Mouse (Mus musculus): ENCODE measurements around the gene Clec4f. TPM values are rescaled to one million over a fixed set of nuclear protein-coding genes. Genes with fewer than 3 reads are reported as not detected.
A peak's percentile ranks its signal among the peaks of the same experiment; 100 is the strongest.

The Clec4f gene
- not detected for total RNA-seq (2021)

GRCm38 (mm10) chr6:83656087-83656486 lies at the start of gene Clec4f:
TSS of gene Clec4f (minus strand) at chr6:83656187.
- DNase-seq (ENCODE audit: extremely low spot score in 1 of 2, low spot score in 1 of 2), result no peak

GRCm38 (mm10) chr6:83704701-83705100 lies 48.7 kb upstream of the Clec4f start:
- DNase-seq (ENCODE audit: extremely low spot score in 1 of 2, low spot score in 1 of 2), result no peak

DNA sequence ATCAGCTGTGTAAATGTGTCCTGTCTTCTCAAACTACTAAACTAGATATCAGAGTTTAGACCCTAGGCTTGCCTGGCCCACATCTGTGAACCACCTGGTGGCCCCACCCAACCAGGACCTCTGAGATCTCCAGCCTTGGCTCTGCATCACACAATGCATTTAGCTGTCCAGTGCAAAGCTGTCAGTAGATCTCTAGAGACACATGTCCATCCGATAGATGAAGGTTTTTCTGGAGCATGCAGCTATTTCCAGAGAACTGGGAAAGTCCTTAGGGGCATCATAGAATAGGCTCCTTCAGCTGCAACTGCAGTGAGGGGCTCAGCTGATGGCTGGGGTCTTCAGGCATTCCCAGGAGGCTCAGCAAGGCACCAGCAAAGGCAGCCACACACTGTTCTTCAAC lies 48.3 kb upstream of the Clec4f start:
- no peak for DNase-seq (ENCODE audit: extremely low spot score in 1 of 2, low spot score in 1 of 2)

DNA sequence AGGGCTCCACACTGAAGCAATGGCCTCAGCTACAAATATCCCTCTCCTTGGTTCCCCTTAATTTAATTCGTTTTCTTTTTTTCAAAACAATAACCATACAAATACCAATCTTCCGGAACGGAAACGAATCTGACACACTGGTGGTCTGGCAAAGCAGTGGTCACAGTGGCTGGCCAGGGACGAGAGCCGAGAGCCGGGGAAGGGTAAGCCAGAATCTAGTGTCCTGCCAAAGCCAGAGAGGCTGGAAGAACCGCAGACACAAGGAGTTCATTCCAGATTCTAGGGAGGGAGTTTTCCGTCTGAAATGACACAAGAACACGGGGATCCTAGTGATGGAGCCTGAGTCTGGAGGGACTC lies 47.7 kb upstream of the Clec4f start:
- DNase-seq (ENCODE audit: extremely low spot score in 1 of 2, low spot score in 1 of 2), result no peak

- no peak for DNase-seq (ENCODE audit: extremely low spot score in 1 of 2, low spot score in 1 of 2)
Measured at GRCm38 (mm10) chr6:83703000-83703721, 47.2 kb upstream of the Clec4f start.

DNA sequence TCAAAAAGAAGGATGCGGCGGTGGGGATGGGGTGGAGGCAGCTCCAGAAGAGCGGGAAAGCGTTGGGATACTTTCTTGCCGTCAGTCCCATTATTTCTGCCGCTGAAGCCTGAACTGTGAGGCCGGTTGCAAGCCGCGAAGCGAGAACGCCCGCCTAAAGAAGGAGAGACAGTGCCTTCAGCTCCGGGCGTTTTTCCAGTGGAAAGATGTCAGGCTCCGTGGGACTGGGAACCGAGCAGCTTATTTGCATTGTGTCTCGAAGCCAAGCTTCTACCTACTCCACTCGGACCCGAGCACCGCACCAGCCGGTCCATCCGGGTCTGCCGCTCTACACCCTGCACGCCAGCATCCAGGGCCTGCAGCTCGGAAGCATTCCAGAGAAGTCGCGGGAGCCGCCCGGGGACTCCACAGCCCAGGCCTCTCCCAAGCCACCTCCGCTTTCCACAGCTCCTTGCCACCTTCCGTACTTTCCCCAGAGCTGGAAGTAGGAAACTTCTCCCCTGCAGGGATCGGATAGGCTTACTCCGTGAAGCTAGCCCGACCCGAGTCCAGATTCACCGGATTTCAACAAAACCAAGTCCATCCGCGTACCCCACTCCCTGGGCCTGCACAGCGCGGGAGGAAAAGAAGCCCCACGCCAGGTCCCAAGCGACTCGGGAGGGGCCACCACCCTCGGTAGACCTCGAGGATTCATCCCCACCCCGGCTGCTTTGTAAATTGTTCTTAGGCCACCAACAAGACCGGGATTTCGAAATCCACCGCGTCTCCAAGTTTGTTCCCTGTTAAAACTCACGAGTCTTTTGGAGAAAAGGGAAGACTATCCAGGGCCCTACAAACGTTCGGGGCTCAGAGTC lies 46.4 kb upstream of the Clec4f start:
- no peak for DNase-seq (ENCODE audit: extremely low spot score in 1 of 2, low spot score in 1 of 2)

- no peak for DNase-seq (ENCODE audit: extremely low spot score in 1 of 2, low spot score in 1 of 2)
Measured at GRCm38 (mm10) chr6:83701001-83701400, 45.0 kb upstream of the Clec4f start.

DNA sequence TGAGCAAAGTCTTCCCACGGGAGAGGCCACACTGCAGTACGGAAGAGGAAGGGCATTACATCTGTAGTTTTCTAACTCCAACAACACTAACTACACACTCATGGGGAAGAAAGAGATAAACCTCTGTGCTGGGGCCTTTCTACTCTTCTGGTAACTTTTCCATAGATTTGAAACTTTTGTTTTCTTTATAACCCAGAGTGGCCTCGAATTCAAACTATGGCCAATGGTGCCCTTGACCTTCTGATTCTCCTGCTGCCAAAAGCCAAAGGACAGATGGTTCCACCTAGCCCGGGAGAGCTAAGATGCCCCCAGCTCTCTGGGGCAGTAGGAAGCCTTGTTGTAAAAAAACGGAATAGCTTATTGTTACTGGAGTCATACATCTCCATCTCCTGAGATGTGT lies 44.0 kb upstream of the Clec4f start:
- DNase-seq (ENCODE audit: extremely low spot score in 1 of 2, low spot score in 1 of 2), result no peak

DNA sequence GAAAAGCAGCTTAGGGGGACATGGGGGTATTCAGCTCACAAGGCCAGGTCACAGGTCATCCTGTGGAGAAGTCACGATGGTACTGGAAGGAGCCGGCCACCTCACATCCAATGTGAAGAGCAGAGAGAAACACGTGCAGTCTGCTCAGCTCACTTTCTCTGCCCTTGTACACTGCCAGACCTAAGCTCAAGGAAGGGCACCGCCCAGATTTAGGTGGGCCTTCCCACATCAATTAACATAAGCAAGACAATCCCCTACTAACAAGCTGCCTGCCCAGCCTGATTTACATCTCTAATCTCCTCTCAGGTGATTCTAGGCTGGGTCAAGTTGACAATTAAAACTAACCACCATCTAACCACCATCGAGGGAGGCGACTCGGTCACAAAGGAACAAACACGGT lies 41.9 kb upstream of the Clec4f start:
- DNase-seq (ENCODE audit: extremely low spot score in 1 of 2, low spot score in 1 of 2), result no peak

GRCm38 (mm10) chr6:83696684-83697083 lies 40.7 kb upstream of the Clec4f start:
- no peak for DNase-seq (ENCODE audit: extremely low spot score in 1 of 2, low spot score in 1 of 2)

DNA sequence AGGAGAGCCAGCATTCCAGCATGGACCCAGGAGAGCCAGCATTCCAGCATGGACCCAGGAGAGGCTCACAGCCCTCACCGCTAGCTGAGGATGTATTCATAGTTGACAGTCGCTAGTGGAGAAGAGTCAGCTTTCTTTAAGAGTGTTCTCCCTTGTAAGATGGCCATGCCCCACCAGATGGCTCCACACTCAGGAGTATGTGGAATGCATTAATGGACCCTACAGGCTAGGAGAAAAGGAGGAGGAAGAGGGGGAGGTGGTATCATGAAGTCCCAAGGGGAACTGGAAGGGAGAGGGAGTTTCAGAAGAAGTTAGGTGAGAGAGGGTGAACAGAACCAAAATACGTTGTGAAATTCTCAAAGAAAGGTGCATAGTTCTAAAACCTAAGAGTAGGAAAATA lies 39.7 kb upstream of the Clec4f start:
- DNase-seq (ENCODE audit: extremely low spot score in 1 of 2, low spot score in 1 of 2), result no peak

DNA sequence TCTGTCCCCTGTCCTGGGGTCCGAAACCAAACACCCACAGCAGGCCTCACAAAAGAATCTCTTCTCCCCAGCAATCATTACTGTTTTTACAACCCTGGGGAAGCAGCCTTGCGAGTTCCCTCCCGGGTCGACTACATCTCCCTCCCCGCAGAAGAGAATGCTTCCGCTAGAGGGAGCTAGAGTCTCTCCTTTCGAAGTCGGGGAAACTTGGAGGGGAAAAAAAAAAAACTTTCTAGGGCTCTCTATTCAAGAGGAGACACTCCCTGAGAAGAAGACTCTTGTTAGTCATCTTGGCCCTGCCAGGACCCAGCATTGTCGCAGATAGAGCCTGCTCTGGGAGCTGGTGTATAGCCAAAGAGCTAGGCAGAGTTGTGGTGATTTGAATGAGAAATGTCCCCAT lies 37.8 kb upstream of the Clec4f start:
- DNase-seq (ENCODE audit: extremely low spot score in 1 of 2, low spot score in 1 of 2), result peak in 1 of 2 experiments; percentile 52

GRCm38 (mm10) chr6:83692962-83693361 lies 37.0 kb upstream of the Clec4f start:
- no peak for DNase-seq (ENCODE audit: extremely low spot score in 1 of 2, low spot score in 1 of 2)

GRCm38 (mm10) chr6:83690936-83691335 lies 34.9 kb upstream of the Clec4f start:
- DNase-seq (ENCODE audit: extremely low spot score in 1 of 2, low spot score in 1 of 2), result no peak

DNA sequence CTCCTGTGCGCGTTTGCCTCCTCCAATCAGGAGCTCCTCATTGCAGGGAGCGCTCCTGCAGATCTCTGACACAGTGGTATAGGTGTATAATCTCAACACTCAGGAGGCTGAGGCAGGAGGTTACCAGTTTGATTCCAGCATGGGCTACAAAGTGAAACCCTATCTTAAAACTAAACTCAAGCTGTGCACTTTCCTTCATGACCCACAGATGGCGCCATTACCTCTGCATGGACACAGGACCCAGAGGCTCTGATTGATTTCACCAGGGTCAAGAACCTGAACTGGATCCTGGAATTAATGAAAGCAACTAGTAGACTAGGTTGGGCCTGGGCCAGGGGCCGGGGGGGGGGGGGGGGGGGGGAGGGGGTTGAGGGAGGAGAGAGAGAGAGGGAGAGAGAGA lies 34.3 kb upstream of the Clec4f start:
- DNase-seq (ENCODE audit: extremely low spot score in 1 of 2, low spot score in 1 of 2), result peak in 1 of 2 experiments; percentile 51

DNA sequence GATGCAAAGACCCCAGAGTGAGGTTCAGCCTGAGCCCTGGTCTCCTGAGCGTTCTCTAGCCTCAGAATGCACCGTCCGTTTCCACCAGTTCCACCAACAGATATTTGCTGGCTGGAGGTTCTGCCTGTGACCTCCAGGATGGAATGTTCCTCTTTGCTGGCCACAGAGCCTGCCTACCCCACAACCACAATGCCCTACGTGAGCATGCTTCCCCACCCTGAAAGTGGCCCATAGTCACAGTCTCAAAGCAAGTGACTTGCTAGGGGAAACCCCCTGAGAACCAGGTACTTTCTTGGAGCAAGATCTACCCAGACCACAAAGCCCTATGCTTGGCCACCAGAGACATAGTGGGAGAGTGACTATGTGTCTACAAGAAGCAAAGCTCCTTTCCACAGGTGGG lies 33.4 kb upstream of the Clec4f start:
- DNase-seq (ENCODE audit: extremely low spot score in 1 of 2, low spot score in 1 of 2), result no peak

DNA sequence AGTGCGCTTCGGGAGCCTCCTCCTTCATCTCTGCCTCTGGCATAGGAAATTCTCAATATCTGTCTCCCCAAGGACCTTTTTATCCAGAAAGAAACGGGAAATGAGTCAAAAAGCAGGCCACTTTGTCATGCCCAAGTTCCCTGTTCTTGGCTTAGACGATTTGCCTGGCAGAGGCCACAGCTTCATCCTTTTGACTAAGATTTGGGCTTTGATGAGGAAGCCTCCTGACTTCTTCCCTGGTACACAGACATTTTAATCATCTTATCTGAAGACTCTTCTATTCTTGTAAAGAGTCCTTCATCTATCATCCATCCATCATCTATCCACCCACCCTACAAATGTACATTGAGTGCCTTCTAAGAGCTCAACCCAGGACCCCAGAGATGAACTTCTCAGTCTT lies 21.8 kb upstream of the Clec4f start, which contains the start of gene Cd207:
Gene Cd207, minus strand, starts transcription at position 101 of the 400 bp plus-strand sequence.
- DNase-seq (ENCODE audit: extremely low spot score in 1 of 2, low spot score in 1 of 2), result no peak

- DNase-seq (ENCODE audit: extremely low spot score in 1 of 2, low spot score in 1 of 2), result peak; percentile 68 to 94
Measured at GRCm38 (mm10) chr6:83673395-83673794, 17.4 kb upstream of the Clec4f start.

DNA sequence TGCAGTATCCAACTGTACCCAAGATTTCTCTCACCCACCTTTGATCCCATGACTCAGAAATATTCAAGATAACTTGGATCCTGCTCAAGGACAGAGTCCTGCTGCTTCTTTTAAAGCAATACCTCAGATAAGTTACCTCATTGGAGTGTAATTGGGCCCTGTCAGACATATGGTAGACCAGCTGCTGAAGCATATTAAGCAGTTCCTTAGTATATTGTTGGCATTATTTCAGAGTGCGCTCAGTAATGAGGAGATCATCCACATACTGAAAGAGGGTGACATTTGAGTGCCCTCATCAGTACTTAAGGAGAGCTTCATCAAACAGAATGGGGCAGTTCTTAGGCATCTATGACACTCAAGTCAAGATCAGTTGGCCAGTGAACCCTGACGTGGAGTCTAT lies 9.0 kb upstream of the Clec4f start:
- DNase-seq (ENCODE audit: extremely low spot score in 1 of 2, low spot score in 1 of 2), result no peak

DNA sequence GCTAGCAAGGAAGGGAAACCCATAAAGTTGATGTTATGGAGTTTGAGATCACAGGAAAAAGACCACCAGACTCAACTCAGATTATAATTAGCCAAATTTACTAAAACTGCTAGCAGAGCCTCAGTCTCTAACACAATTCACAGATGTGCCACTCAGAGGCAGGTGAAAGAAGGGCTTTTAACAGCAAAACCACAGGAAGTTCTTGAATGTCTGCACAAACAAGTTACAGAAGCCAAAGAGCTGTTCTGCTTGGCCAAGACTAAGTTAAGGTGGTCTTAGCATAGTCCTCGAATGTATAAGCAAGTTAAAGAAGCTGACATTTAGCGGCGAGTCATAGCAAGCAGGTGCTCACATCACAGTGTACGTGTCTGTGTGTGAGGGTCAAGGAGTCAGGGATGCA lies 4.8 kb upstream of the Clec4f start:
- DNase-seq (ENCODE audit: extremely low spot score in 1 of 2, low spot score in 1 of 2), result no peak

DNA sequence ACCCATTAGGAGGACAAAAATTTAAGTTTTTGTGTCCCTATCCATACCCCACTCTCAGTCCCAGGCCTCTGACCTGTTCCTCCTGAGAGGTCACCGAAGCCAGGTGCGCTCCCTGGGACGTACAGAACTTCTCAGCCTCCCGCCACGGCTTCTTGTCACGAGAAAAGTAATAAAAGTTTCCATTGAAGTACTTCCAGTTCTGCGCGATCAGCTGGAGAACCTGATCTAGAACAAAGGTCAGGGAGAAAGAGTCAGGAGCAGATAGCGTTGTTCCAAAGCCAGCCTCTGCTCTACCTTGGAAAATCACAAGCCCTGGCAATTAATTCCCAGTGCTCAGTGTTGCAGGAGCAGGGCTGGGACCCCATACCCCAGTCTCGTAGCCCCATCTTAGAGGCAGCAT lies 9.3 kb downstream of the Clec4f start:
- no peak for DNase-seq (ENCODE audit: extremely low spot score in 1 of 2, low spot score in 1 of 2)

DNA sequence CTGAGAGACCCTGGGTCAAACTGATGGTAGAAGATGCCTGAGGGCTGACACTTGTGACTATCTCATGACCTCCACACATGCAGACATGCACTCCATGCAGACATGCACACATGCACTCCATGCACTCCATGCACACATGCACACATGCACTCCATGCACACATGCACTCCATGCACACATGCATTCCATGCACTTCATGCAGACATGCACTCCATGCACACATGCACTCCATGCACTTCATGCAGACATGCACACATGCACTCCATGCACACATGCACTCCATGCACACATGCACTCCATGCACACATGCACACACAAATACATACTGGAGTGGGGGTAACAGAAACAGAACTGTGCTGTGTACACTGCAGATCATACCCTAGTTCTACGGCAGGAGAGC lies 20.7 kb downstream of the Clec4f start:
- no peak for DNase-seq (ENCODE audit: extremely low spot score in 1 of 2, low spot score in 1 of 2)
